Mouse (Mus musculus) forebrain, embryonic 14.5 days (tissue): ENCODE data around the gene 2310034G01Rik. TPM values are rescaled to one million over a fixed set of nuclear protein-coding genes. Genes with fewer than 3 reads are reported as not detected.

ENCODE experiments used
- ATAC-seq: fragments of 200-750 bp; cut with Nextera tagmentation; 2 replicates; pipeline ENCODE4 v1.8.0; 2017; ENCODE audit warnings: mild to moderate bottlenecking, moderate library complexity
- DNase-seq: peaks from one replicate; pipeline ENCODE4 v3.0.0-alpha.2; 2015; ENCODE audit warnings: low spot score
- H3K27ac ChIP-seq: fragments of 300-500 bp; sonication (generic); 2 replicates; pipeline ENCODE4 v1.5.1; 2014; ENCODE audit warnings: low read depth, mild to moderate bottlenecking, control low read depth, low read length, moderate library complexity
- H3K27me3 ChIP-seq: fragments of 300-500 bp; sonication (generic); replicated peaks from 2 replicates; pipeline ENCODE4 v1.6.1; 2014; ENCODE audit warnings: low read length, control low read depth, mixed read lengths; ENCODE audit not compliant: control insufficient read depth, insufficient read depth
- H3K36me3 ChIP-seq: fragments of 300-500 bp; sonication (generic); 2 replicates; pipeline ENCODE4 v1.6.1; 2014; ENCODE audit warnings: low read length, control low read depth; ENCODE audit not compliant: control insufficient read depth, insufficient read depth
- H3K4me1 ChIP-seq: fragments of 300-500 bp; sonication (generic); 2 replicates; pipeline ENCODE4 v1.6.1; 2014; ENCODE audit warnings: antibody characterized with exemption, low read length, control low read depth; ENCODE audit not compliant: control insufficient read depth, insufficient read depth
- H3K4me2 ChIP-seq: fragments of 300-500 bp; sonication (generic); 2 replicates; pipeline ENCODE4 v1.6.1; 2014; ENCODE audit warnings: mild to moderate bottlenecking, control low read depth, low read length
- H3K4me3 ChIP-seq: fragments of 300-500 bp; sonication (generic); 2 replicates; pipeline ENCODE4 v1.5.1; 2014; ENCODE audit warnings: low read depth, low read length, control low read depth
- H3K9ac ChIP-seq: fragments of 300-500 bp; sonication (generic); 2 replicates; pipeline ENCODE4 v1.6.1; 2014; ENCODE audit warnings: mild to moderate bottlenecking, low read length, control low read depth, moderate library complexity
- H3K9me3 ChIP-seq: fragments of 300-500 bp; sonication (generic); replicated peaks from 2 replicates; pipeline ENCODE4 v1.6.1; 2016; ENCODE audit warnings: low read length, control low read depth, mixed read lengths; ENCODE audit not compliant: control insufficient read depth
- WGBS: fragments of 180-500 bp; shearing (Covaris S2); extraction: QIAGEN DNeasy Blood & Tissue Kit; methylation state at CpG from one replicate; pipeline ENCODE4 v1.1.7; 2014; 5-methylcytosine and 5-hydroxymethylcytosine counted together
- polyA plus RNA-seq: library from polyadenylated mRNA; unstranded; fragments of >200 nt; fragmentation: Nextera tagmentation; extraction: Ambion mirVana; gene quantifications from 2 replicates; pipeline ENCODE4 v1.2.1, GENCODE M21; 2014

Gene 2310034G01Rik
- polyA plus RNA-seq, 1 experiment from 2014 or later: 2.2 TPM

- ATAC-seq (no peak), DNase-seq (peak; percentile 84)
- Histone ChIP-seq H3K9ac (peak within 1 kb of the TSS; percentile 77), H3K9me3 (no peaks in the 10 kb centered on the region), H3K27ac (peak within 1 kb of the TSS; percentile 96), H3K4me1 (peaks cover 41% of the 10 kb centered on the region), H3K36me3 (peaks cover 18% of the 10 kb centered on the region), H3K27me3 (no peaks in the 10 kb centered on the region; the same call in 1 of the 2 replicates), H3K4me3 (peak within 1 kb of the TSS; percentile 68), H3K4me2 (peak within 1 kb of the TSS; percentile 100)
- under 1% methylated on average over 35 of the region's 35 CpGs for WGBS
These were observed 23.3 kb downstream of the 2310034G01Rik start, which contains the start of gene Psd for GRCm38 (mm10) chr19:46326756-46327305. Gene Psd, minus strand, starts transcription at chr19:46327156.

GRCm38 (mm10) chr19:46326019-46326755 is 23.9 kb downstream of the 2310034G01Rik start:
- peaks cover 47% of the 10 kb centered on the region for H3K4me1 ChIP-seq
- peaks cover 12% of the 10 kb centered on the region for H3K36me3 ChIP-seq
- no peaks in the 10 kb centered on the region for H3K9me3 ChIP-seq
- DNase-seq: no peak
- no peaks in the 10 kb centered on the region; the same call in 1 of the 2 replicates for H3K27me3 ChIP-seq
- ATAC-seq: no peak
- H3K27ac ChIP-seq: peak overlapping the region; percentile 96; the same call in 1 of the 2 replicates
- WGBS: 3% methylated on average over 28 of the region's 29 CpGs
- H3K4me3 ChIP-seq: peak overlapping the region; percentile 68
- H3K9ac ChIP-seq: peak overlapping the region; percentile 77
- H3K4me2 ChIP-seq: peak overlapping the region; percentile 100

- peak overlapping the region; percentile 77; the same call in 1 of the 2 replicates for H3K9ac ChIP-seq
- no peak overlapping the region for H3K27ac ChIP-seq
- H3K4me3 ChIP-seq: peak overlapping the region; percentile 68
- H3K4me1 ChIP-seq: peaks cover 50% of the 10 kb centered on the region
- H3K27me3 ChIP-seq: peaks cover 6% of the 10 kb centered on the region
- H3K9me3 ChIP-seq: no peaks in the 10 kb centered on the region
- peak overlapping the region; percentile 100 for H3K4me2 ChIP-seq
- DNase-seq: no peak
- WGBS: 65% methylated on average over 5 of the region's 5 CpGs
- no peaks in the 10 kb centered on the region for H3K36me3 ChIP-seq
- no peak for ATAC-seq
These were observed 25.2 kb downstream of the 2310034G01Rik start for GRCm38 (mm10) chr19:46324918-46325317.

GRCm38 (mm10) chr19:46324366-46324765 is 25.7 kb downstream of the 2310034G01Rik start:
- ATAC-seq (no peak), DNase-seq (no peak)
- Histone ChIP-seq H3K27ac (no peak overlapping the region), H3K9ac (peak overlapping the region; percentile 21; the same call in 1 of the 2 replicates), H3K36me3 (no peaks in the 10 kb centered on the region), H3K4me3 (no peak overlapping the region), H3K27me3 (peaks cover 10% of the 10 kb centered on the region), H3K9me3 (no peaks in the 10 kb centered on the region), H3K4me2 (peak overlapping the region; percentile 100), H3K4me1 (peaks cover 45% of the 10 kb centered on the region)
- WGBS: 67% methylated on average over 11 of the region's 11 CpGs

GRCm38 (mm10) chr19:46323716-46324115 is 26.4 kb downstream of the 2310034G01Rik start:
- 79% methylated on average over 5 of the region's 5 CpGs for WGBS

GRCm38 (mm10) chr19:46322996-46323572 is 27.0 kb downstream of the 2310034G01Rik start:
- H3K4me1 ChIP-seq: peaks cover 51% of the 10 kb centered on the region

More at GRCm38 (mm10) chr19:46323716-46324115, 26.4 kb downstream of the 2310034G01Rik start:
- no peak overlapping the region for H3K9ac ChIP-seq
- no peak for ATAC-seq
- peaks cover 14% of the 10 kb centered on the region for H3K27me3 ChIP-seq
- H3K36me3 ChIP-seq: no peaks in the 10 kb centered on the region
- no peak overlapping the region for H3K27ac ChIP-seq
- no peaks in the 10 kb centered on the region for H3K9me3 ChIP-seq
- no peak overlapping the region for H3K4me3 ChIP-seq
- H3K4me2 ChIP-seq: no peak overlapping the region
- H3K4me1 ChIP-seq: peaks cover 48% of the 10 kb centered on the region
- no peak for DNase-seq

GRCm38 (mm10) chr19:46322144-46322995 is 27.7 kb downstream of the 2310034G01Rik start:
- Histone ChIP-seq H3K36me3 (no peaks in the 10 kb centered on the region), H3K4me2 (peak overlapping the region; percentile 30), H3K9ac (peak overlapping the region; percentile 37; the same call in 1 of the 2 replicates), H3K27me3 (peaks cover 27% of the 10 kb centered on the region), H3K4me3 (no peak overlapping the region), H3K9me3 (no peaks in the 10 kb centered on the region), H3K27ac (peak overlapping the region; percentile 84), H3K4me1 (peaks cover 50% of the 10 kb centered on the region)
- no peak for ATAC-seq
- 45% methylated on average over 11 of the region's 11 CpGs for WGBS
- DNase-seq: no peak

More at GRCm38 (mm10) chr19:46322996-46323572, 27.0 kb downstream of the 2310034G01Rik start:
- no peak overlapping the region for H3K4me3 ChIP-seq
- 80% methylated on average over 13 of the region's 13 CpGs for WGBS
- no peak overlapping the region; the same call in 1 of the 2 replicates for H3K27ac ChIP-seq
- H3K9ac ChIP-seq: no peak overlapping the region
- no peak overlapping the region for H3K4me2 ChIP-seq
- H3K9me3 ChIP-seq: no peaks in the 10 kb centered on the region
- H3K27me3 ChIP-seq: peaks cover 20% of the 10 kb centered on the region
- DNase-seq (no peak), ATAC-seq (no peak)
- no peaks in the 10 kb centered on the region for H3K36me3 ChIP-seq
